ENCODE assay signal across 8 mouse cellular contexts in genomic region chr19:41317315-41318095, GRCm38 (mm10). TPM values are rescaled to one million over a fixed set of nuclear protein-coding genes. Genes with fewer than 3 reads are reported as not detected.
DNase-seq lines count a peak whose midpoint lies in the region; ATAC-seq and TF ChIP-seq lines count a peak whose summit lies in the region.

No protein-coding gene starts in this region.

- peak; percentile 56 for TF ChIP-seq CTCF in E14TG2a.4 (conservative IDR thresholded peaks at IDR 0.05; ENCODE audit: low read length)
- peak; percentile 76 for TF ChIP-seq CTCF in layer of hippocampus, adult 2 months (conservative IDR thresholded peaks at IDR 0.05)

- H3K4me3 ChIP-seq in E14TG2a.4 (replicated peaks; ENCODE audit: low read length), result no peak overlapping the region
- no peak overlapping the region for H3K4me3 ChIP-seq in layer of hippocampus, adult 2 months

- ATAC-seq in frontal cortex, adult (ENCODE audit: low TSS enrichment), result peak; percentile 90

- H3K27ac ChIP-seq in layer of hippocampus, adult 2 months, result no peak overlapping the region

- H3K27me3 ChIP-seq in E14TG2a.4 (ENCODE audit: insufficient read depth, low read length), result peaks cover 25% of the 10 kb centered on the region

- H3K9me3 ChIP-seq in E14TG2a.4 (ENCODE audit: low read length), result no peaks in the 10 kb centered on the region

- H3K4me1 ChIP-seq in E14TG2a.4 (replicated peaks; ENCODE audit: low read depth, low read length), result no peaks in the 10 kb centered on the region; the same call in none of the 2 replicates

- H3K36me3 ChIP-seq in E14TG2a.4 (ENCODE audit: insufficient read depth, low read length), result no peaks in the 10 kb centered on the region

- DNase-seq in adrenal gland, adult (ENCODE audit: inconsistent age in 2 of 2, low spot score in 1 of 2), result peak; percentile 44 to 76
- DNase-seq in adrenal gland, adult 8-10 months, result no peak
- DNase-seq in cerebellum, adult 8-10 months, result peak; percentile 23
- peak; percentile 41 to 60 for DNase-seq in layer of hippocampus, adult 2 months (ENCODE audit: low spot score in 2 of 2)
- peak; percentile 65 for DNase-seq in mesoderm, embryonic 11.5 days (ENCODE audit: low read depth, low spot score)
- DNase-seq in right cerebral cortex, postnatal 4 days, result peak; percentile 62

RNA-seq across cellular contexts. Expression of gene Tm9sf3, which starts 53.7 kb away (rescaled TPM):
- 100 to 1,000 TPM; 163 to 188 (median 173) TPM for total RNA-seq in adrenal gland, adult 8-10 months (2022)
- total RNA-seq in layer of hippocampus, adult 2 months (2021), result 100 to 1,000 TPM; 114 to 118 TPM
